Mouse (Mus musculus) megakaryocyte, adult 5-6 weeks (primary cell): ENCODE measurements around the gene Hipk2. TPM values are rescaled to one million over a fixed set of nuclear protein-coding genes. Genes with fewer than 3 reads are reported as not detected.

ENCODE experiments used
- ATAC-seq: 2 replicates; pipeline ENCODE4 v1.8.0; 2016; ENCODE audit warnings: mild to moderate bottlenecking, inconsistent platforms; ENCODE audit not compliant: poor library complexity, severe bottlenecking
- total RNA-seq, 2 experiments: library from RNA; stranded (forward) in 1 of 2; stranded (reverse) in 1 of 2; fragments of 153-499, 151-499 nt in 1 of 2; fragments of 221-1000, 200-1000 nt in 1 of 2; gene quantifications; 2 replicates each; pipeline versions ENCODE4 v1.2.3 to v1.2.4; 2015 to 2017

Hipk2 gene
- total RNA-seq, 2 experiments from 2014 or later, result 9.5 to 54.5 TPM

DNA sequence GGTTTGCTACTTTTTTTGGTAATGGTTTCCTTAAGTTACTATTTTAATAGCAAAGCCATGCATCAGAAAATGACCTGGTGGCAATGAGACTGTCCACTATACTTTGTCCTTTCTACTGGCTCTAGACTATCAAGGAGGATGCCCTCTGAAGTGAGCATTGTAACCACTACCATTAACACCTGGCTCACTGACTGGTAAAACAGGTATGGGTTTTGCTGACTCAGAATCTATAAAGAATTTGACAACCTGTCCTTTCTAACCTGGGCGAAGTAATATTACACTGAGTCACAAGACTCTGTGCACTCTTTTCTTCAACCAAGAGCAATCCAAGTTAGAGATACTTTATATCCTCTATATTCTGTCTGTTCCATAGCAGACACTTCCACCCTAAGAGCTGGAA, 7.0 kb downstream of the Hipk2 start:
- no peak for ATAC-seq

DNA sequence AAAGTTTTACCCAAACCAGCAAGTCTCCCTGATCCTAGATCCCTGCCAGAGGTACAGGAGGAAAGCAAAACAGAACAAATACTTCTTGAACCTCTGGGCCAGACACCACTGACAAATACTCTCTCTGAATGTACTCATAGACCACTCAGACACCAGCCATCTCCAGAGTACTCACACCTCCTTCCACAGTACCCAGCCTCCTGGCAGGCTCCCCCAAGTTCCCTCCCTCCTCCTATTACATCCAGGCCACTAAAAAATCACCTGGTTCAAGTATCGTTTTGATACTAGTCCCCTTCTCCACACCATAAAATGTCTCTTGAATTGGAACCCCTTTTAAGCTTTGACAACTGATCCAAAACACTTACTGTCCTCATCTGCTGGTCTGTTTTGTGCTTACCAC, 8.7 kb downstream of the Hipk2 start:
- ATAC-seq, result no peak

DNA sequence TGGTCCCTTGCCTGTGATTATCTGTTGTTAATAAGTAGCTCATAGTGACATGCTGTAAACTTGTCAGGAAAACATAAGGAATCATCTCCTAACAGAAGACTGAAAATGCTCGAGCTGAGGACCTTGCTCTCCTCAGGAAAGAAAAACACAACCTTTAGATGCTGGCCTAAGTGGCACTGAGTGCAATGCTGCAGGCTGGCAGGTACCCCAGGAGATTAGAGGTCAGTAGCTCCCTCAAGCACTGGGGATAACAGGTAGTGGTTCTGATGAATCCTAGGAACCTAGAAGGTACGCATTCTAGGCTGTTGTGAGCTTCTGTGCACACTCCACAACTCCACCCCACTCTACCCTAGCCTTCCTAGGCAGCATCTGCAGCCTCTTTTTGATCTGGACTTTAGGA, 9.2 kb downstream of the Hipk2 start:
- no peak for ATAC-seq

DNA sequence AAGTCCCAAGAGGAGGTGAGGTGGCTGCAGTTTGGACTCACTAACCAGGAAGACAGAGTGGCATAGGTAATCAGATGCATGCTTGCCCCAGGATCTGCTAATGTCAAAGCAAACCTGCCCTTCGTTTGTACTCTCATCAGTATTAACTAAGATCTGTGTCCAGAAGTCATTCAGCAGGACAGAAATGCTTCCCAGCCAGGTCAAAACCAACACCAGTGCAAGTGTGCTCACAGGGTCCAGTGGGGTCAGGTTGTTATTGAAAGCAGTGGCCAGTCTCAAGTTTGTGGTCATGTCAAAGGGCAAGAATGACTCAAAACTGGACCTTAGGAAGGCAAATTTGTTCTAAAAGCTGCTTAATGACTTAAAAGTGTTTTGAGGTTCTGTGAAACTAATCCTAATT, 9.6 kb downstream of the Hipk2 start:
- ATAC-seq, result no peak

DNA sequence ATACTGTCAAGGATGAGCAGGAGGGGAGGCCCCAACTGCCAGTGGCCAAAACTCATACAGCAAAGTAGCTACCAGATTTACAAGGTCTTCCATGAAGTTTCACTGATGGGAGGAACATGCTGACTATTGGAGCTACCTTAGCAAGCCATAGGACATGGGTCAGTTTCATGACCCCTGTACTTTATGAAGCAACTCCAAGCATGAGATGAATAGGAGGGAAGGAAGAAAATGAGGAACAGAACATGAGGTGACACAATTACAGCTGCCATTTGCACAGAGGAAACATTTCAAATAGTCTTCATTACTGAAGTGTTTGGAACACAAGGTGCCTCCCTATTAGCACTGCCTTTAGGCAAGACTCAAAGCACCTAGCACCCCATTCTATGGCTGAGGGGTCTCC, 10.2 kb downstream of the Hipk2 start:
- ATAC-seq, result peak; percentile 92

DNA sequence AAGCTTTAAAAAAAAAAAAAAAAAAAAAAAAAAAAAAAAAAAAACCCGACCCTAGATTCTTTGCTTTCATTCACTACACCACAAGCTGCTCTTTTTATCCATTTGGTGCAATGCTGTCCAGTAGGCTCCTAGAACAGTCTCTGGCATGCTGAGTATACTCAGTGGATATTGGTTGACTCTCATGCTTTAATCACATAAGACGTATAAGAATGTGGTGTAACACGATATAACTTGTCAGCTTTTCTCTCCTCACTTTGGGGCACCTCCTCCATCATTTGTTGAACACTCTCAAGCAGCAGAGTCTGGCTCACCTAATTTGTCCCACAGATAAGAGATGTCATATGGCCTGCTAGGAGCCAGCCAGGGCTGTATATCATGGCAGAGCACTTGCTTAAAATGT, 12.4 kb downstream of the Hipk2 start:
- no peak for ATAC-seq

DNA sequence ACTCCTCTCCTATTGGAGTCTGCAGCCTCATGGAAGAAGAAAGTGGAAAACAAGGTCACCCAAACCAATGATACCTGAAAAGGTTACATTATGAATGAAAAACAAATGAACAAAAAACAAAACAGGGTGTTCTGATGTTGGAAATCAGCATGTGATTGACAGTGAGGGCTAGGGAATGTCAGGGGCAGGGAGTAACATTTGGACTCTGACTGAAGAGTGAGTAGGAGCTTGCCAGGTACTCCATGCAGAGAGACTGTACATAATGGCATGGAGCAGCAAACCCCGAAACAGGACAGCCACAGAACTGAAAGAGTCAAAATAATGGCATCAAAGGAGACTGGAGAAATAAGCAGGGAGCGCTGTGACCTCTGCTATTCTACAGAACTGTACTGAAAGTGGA, 15.7 kb downstream of the Hipk2 start:
- no peak for ATAC-seq

DNA sequence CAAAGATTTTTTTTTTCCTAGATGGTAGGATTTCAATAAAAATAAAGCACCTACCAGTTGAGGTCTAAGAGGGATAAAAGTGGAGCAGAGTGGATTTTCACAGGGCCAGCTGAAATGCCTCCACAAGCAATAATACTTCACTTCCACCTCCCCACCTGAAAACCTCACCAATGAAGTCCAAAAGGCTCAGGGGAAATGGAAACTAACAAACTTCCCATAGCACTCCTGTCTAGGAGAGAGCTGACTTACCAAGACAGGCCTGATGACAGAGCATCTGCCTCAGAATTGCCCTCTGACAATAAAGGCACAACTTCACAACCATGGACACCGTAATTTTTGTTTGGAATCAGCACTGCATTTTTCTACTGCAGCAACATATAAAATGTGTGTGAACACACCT, 16.1 kb downstream of the Hipk2 start:
- no peak for ATAC-seq

DNA sequence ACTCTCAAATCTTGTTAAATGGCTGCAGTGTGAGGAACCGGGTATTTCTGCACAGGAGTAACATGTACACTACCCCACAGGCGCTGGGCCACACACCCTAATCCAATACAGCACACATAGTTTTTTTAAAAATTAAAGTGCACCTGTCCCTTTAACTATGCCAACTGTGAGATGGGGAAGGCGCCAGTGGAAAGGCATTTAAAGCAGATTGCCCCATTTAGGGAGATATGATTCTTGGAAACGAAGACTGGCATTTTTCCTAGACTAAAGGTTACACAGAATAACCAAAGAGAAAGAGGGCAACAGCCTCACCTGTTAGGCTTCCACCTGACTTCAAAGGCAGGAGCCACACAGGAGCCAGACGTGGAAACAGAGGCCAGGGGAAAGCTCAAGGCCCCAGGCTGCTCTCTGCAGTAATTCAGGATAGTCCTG, 22.4 kb downstream of the Hipk2 start:
- ATAC-seq, result no peak

DNA sequence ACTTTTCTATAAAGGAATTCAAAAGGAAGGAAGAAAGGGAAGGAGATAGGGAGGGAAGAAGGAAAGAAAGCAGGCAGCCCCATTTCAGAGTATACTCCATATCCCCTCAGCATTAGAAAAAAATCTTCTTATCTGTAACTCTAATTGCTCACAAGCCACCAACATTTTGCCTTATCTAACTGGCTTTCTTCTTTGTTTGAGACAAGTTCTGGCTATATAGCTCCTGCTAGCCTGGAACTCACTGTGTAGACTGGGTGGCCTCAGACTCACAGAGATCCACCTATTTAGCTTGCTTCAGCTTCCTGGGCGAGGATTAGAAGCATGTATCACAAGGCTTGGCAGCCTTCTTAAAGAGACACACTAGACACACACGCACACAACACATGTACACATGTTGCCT, 24.2 kb downstream of the Hipk2 start:
- ATAC-seq, result no peak

DNA sequence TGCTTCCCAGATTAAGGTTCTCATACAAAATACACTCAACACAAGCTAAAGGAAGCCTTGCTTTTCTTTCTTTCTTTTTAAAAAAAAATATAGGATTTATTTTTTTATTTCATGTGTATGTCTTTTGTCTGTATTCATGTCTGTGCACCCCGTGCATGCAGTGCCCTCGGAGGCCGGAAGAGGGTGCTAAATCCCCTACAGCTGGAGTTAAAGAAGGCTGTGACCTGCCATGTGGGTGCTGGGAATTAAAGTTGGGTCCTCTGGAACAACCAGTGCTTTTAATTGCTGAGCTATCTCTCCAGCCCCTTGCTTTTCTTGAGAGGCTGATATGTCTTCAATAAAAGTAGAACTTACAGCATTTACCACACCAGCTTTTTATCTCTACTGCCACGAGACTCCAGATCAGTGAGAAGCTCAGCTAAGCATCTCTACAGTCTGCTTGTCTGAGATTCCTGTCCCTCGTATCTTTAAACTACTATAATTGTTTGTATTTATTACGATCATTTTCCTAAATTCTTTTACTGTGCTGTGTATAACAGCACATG, 25.2 kb downstream of the Hipk2 start:
- no peak for ATAC-seq

DNA sequence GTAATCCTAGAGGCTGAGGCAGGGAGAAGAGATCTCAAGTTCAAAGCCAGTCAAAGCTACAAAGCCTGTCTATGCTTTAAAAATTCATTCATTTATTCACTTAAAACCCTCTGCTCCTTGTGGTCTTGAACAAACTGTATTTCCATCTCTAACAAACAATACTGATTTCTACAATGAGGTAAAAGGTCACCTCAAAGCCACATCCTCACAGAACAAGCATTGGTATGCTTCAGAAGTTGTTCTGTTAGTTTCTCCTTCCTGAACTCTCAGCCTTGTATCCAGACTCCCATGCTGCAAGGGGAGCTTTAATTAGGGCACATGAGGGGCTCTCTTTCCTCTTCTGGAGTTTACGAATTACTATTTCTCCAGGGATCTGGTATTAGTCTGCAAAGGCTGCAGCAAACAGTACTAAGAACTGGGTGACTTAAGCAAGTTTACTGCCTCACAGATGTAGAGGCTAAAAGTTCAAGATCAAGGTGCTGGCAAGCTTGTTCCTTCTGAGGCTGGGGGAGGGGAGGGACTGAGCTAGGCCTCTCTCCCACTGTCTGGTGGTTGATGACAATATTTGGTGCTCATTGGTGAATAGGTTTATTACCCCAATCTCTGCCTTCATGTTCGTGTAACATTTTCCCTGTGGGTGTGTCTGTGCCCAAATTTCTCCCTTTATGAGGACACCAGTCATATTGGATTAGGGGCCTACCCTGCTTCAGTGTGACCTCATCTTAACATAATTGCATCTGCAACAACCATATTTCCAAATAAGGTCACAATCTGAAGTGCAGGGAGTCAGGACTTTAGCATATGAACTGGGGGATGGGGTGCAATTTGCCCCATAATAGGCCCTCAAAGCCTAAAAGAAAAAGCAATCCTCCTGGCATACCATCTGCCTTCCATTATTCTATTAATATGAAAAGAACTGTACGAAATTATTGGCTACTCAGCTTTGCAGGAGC, 27.7 kb downstream of the Hipk2 start:
- ATAC-seq, result 0 out of 2 replicates have a peak, but pooled peaks have one; percentile 43

DNA sequence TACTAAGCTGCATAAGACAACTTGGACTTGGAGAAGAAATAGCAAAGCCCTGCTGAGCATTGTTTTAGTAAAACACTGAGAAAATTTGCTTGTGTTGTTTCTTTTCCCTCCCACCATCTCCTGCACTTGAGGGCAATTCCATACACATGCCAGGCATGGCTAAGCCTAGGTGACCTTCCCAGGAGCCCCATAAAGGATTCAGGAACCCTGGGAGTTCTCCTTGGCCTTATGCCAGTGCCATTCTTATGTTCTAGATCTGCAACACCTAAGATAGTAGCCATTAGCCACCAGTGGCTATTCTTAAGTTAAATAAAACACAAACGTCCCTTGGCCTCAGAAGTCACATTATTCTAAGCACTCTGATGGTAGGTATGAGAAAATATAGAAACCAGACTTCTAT, 28.5 kb downstream of the Hipk2 start:
- no peak for ATAC-seq

DNA sequence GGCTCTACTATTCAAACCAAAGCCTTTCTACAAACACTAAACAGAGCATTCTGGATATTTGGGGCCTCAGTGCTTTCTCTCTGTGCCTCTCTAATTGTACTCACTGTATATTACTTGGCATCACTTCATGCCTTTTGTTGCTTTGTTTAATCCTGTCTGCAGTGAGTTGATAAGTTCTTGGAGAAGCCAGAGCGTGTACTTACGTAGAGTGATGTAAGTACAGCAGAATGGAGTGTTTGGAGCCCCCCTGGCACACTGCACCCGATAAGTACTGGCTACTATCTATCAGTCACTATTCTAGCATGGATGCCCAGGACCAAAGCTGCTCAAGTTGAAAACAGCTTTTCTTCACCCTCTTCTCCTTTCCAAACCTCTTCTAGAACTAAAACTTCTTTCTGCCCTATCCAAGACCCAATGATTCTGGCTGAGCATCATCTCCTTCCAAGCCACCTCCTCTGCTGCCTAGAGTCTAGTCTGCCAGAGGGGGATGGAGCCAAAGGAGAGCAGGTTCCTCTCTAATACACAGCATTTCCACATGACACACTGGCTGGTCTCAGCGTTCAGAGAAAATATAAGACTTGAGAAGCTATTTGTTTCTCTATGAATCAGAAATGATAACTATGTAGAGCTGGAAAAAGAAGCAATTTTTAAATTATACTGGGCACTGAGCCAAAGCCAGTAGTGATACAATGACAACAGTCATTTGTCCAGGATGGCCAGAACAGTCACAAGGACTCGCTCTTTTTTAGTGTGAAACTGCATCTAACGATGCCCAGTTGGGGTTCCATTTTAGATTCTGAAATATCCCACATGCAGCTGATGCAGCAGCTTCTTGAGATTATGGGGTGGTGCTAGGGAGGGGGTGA, 29.4 kb downstream of the Hipk2 start:
- ATAC-seq, result no peak

DNA sequence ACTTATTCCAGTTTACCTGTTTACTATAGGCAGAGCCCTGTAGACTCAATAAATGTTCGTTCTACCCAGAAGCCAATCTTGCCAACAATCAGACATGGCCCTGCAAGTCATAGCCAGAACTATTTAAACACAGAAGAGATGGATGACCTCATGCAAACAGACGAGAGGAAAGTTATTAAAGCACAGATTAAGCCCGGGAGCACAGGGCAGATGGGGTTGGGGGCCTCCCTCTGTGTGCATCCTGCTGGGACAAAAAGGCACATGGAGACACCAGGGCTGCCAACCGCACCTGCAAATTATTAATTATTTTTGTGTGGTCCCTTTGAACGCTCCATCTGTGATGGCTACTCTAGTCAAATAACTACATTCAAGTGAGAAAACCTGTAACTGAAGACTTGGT, 30.1 kb downstream of the Hipk2 start:
- ATAC-seq, result no peak

DNA sequence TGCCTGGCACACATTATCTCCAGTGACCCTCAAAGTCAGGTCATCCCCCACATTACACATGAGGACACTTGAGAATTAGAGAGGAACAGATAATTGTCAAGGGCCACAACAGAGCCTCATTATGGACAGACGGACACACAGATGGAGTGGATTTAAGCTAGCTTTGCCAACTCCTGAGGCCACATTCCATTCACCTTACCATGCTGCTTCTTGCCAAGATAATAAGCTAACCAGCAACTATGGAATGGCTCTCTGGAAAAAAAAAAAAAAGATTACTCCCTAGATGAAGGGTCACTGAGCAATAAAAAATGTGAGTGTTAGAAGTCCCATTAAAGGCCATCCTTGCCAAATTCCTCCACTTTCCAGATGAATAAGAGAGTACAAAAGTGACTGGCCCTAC, 30.8 kb downstream of the Hipk2 start:
- no peak for ATAC-seq

DNA sequence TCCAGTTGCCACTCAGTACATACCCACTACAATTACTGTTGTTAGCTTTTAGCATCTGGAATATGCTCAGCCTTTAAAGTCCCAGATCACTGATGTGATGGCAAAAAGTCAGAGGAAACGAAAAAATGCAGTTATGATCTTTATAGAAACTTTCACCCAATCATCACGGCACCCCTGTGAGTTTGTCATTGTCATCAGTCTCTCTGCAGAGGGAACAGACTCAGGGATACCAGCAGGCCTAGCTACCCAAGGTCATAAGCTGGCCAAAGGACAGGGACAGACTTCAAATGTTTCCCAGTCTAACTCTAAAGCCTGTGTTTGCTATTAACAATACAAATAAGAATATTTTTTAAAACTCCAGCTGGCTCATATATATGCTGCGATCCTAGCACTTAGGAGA, 34.4 kb downstream of the Hipk2 start:
- ATAC-seq, result no peak

DNA sequence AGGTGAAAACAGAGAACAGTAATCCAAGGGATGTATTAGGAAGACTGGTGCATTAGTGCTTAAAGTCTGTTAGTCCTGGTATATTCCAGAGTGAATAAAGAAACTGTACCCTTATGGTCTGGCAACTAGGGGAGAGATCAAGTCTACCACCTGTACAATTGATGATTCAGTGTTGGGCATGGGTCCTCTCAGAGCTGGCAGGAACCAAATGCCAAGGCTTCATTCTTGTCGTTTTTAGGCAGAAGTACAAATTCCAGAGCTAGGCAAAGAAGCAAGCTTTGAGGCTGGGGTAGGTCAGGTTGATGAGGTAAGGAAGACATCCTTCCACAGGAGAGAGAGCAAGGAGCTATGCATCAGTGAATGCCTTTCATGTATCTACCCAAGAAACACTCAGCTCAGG, 35.2 kb downstream of the Hipk2 start:
- ATAC-seq, result no peak

DNA sequence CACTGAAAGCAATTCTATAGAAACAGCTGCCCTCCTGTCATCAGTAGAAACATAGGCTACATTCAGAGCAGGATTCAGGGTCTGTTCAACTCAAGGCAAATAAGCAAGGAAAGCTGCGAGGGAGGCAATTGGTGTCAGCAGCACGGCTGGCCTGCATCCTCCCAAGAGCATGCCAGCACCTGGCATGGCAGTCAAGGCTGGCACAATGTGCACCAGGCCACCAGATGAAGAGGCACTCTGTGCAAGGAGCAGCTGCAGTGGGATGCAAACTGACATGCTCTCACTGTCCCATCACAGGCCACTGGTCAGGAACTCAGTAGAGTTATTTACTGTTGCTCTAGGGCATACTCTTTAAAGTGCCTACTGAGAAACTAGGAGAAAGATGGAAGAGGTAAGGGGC, 35.6 kb downstream of the Hipk2 start:
- no peak for ATAC-seq

DNA sequence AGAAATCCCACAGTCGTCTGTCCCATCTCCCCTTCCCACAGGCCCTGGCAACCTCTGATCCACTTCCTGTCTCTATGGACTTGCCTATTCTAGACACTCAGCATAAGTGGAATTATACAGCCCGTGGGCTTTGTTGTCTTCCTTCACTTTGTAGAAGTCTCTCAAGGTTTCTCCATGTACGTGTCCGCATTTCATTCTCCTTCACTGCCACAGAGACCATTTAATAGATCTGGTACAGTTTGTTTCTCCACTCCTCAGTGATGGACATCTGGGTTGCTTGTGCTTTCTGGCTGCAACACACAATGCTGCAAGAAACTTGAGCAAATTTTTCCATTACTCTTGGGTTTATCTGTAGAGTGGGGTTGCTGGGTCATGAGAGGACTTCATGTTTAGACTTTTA, 36.1 kb downstream of the Hipk2 start:
- ATAC-seq, result no peak

DNA sequence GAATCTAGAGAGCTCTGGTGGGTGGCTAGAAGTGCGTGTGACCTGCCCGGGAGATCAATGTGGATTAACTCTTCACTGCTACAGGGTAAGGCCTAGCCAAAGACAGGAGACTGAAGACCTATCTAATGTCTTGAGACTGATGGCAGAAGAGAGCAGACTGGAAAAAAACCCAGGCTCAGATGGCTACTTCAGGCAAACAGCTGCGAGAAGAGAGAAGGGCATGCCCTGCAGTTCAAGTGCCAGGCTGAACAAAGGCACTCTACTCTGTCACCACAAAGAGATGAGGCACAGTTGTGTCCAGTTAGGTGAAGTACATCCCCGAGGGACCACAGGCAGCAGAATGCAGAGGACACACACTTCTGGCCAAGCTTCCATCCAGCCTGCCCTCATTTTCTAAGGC, 37.9 kb downstream of the Hipk2 start:
- ATAC-seq, result no peak

DNA sequence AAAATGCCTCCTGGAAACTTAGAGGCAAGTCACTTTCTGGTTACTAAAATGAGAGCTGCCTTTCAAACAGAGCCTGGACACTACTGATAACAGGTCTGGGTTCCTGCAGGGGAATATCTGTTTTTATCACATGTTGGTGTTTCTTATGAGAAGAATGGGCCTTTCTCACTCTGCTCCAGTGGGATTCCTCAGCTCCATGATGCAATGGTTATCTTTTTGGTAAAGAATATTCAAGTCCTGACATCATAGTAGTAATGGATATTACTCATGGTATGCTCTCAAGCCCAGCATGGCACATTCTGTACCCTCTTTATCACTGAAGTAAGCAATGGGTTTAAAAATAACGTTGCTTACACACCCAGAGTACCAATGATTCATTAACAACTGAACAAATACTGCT, 40.7 kb downstream of the Hipk2 start:
- ATAC-seq, result no peak
